Mouse (Mus musculus) erythroblast, embryonic 14.5 days (primary cell): ENCODE measurements around the gene Krtap12-1.
"Not testable (repeated sequence)": the region's sequence is repeated elsewhere in the genome, so short reads cannot be mapped to it uniquely, and the experiment has no call there.

Experiments
- GATA1 ChIP-seq: IDR thresholded peaks from 2 replicates; pipeline ENCODE4 v1.6.1; 2012; ENCODE audit warnings: low read length, inconsistent platforms, mixed read lengths
- TAL1 ChIP-seq: IDR thresholded peaks from 3 replicates; pipeline ENCODE4 v1.6.1; 2012; ENCODE audit warnings: low read length, inconsistent platforms, mixed read lengths

DNA sequence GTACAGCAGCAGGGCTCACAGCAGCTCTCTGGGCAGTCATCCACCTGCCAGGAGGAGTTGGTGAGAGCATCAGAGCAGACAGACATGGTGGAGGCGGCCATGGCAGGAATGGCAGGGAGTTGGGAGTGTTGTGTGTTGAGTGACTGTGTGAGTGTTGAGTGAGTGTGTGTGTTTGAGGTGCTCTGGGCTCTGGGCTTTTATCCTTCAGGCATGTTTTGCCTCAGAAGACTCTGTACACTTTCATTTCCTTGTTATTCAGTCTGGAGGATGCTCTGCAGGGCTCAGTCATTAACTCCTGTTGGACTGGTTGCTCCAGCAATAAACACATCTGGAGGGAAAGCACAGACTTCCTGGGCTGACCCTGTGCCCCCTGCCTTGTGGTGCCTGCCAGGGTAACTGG lies 39.2 kb downstream of the Krtap12-1 start, which contains the start of gene Gm3233:
- TF ChIP-seq TAL1, GATA1: not testable (repeated sequence)
